Mouse (Mus musculus): ENCODE results near the gene Terf2.

DNA sequence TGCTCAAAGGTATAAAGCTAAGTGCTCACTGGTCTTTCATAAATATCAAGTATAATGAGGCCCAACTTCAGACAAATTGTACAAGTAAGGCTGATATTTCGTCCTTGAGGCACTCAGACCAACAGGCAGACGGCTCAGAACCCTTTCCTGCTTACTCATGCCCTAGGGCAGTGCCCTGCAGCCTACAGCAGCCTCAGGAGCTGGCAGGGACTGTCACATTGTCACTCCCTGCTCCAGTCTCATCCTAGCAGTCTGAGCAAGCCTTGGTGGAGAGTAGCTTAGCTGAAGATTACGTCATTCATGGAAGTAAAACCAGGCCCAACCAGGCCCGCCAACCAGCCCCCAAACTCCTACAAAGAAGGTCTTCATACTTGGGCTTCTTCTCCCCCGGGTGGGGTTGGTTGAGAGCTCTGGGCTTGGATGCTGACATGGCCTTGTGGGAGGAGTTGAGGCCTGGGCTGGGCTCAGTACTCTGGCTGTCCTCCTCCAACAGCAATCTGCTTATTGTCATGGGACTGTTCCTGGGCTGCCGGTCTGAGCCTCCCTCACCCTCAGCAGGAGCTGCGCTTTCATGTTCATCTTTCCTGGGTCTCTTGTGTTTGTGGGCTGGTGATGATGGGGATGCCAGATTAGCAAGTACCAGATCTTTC is 20.0 kb downstream of the Terf2 start:
- no peak for TF ChIP-seq CTCF (IDR thresholded peaks at IDR 0.05; ENCODE audit: extremely low read depth, insufficient read depth, insufficient read length, insufficient replicate concordance)
- TF ChIP-seq POLR2A (IDR thresholded peaks at IDR 0.05; ENCODE audit: low read depth, low read length): no peak

All from spleen, adult 2 months (tissue).